Mouse (Mus musculus): ENCODE measurements around the gene Armc9. TPM values are rescaled to one million over a fixed set of nuclear protein-coding genes. Genes with fewer than 3 reads are reported as not detected.

Armc9 gene
- polyA plus RNA-seq, 1 experiment from 2014 or later = 19.1 TPM

DNA sequence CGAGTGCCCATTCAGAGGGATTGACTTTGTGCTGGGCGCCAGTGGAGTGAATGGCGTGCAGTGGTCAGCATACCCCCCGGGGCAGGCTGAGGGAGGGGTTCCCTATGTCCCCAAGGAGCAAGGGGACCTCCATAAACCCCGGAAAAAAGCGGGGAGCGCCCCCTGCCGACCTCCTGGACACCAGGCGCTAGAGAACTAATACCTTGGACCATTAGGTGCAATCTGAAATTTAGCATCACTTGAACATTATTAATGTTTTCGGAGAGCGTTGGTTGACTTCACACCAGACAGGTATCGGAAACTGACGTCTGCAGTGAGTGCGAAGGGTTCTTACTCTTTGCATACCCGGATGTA, 159.2 kb downstream of the Armc9 start:
- Histone ChIP-seq H3K4me1 (ENCODE audit: control insufficient read depth, insufficient read depth, low read length) (no peaks in the 10 kb centered on the region), H3K9ac (ENCODE audit: low read length) (no peak overlapping the region), H3K4me2 (ENCODE audit: low read depth, low read length) (no peak overlapping the region), H3K9me3 (replicated peaks; ENCODE audit: control insufficient read depth, low read length) (no peaks in the 10 kb centered on the region), H3K27me3 (ENCODE audit: control insufficient read depth, insufficient read depth, low read length) (no peaks in the 10 kb centered on the region), H3K36me3 (ENCODE audit: control insufficient read depth, insufficient read depth, low read length) (no peaks in the 10 kb centered on the region), H3K4me3 (replicated peaks; ENCODE audit: low read length) (no peak overlapping the region), H3K27ac (ENCODE audit: low read length) (no peak overlapping the region)
- ATAC-seq (ENCODE audit: insufficient read depth, low FRiP score) = no peak
- 30% methylated on average over 15 of the region's 15 CpGs for WGBS

- Histone ChIP-seq H3K9ac (ENCODE audit: low read length) (no peak overlapping the region), H3K9me3 (replicated peaks; ENCODE audit: control insufficient read depth, low read length) (no peaks in the 10 kb centered on the region), H3K36me3 (ENCODE audit: control insufficient read depth, insufficient read depth, low read length) (no peaks in the 10 kb centered on the region), H3K27me3 (ENCODE audit: control insufficient read depth, insufficient read depth, low read length) (no peaks in the 10 kb centered on the region), H3K4me2 (ENCODE audit: low read depth, low read length) (no peak overlapping the region), H3K4me3 (replicated peaks; ENCODE audit: low read length) (no peak overlapping the region), H3K4me1 (ENCODE audit: control insufficient read depth, insufficient read depth, low read length) (no peaks in the 10 kb centered on the region), H3K27ac (ENCODE audit: low read length) (no peak overlapping the region)
- no peak for ATAC-seq (ENCODE audit: insufficient read depth, low FRiP score)
- 88% methylated on average over 6 of the region's 8 CpGs for WGBS
These were observed 166.3 kb downstream of the Armc9 start for GRCm38 (mm10) chr1:86320822-86321413.

Other genes starting within 250 kb of the Armc9 start
- gene 4933407L21Rik, start 226.3 kb upstream of the Armc9 start, polyA plus RNA-seq (2015; fragmentation: Nextera tagmentation; extraction: Ambion mirVana) = 0.44 and 0.51 TPM in 2 replicates
- gene Gpr55, start 193.8 kb upstream of the Armc9 start, polyA plus RNA-seq (2015; fragmentation: Nextera tagmentation; extraction: Ambion mirVana) = 0.04 and 0.10 TPM in 2 replicates
- not detected in 2 replicates for gene Spata3, start 138.0 kb upstream of the Armc9 start, polyA plus RNA-seq (2015; fragmentation: Nextera tagmentation; extraction: Ambion mirVana)
- 3.3 TPM in 2 replicates for gene 2810459M11Rik, start 108.9 kb upstream of the Armc9 start, polyA plus RNA-seq (2015; fragmentation: Nextera tagmentation; extraction: Ambion mirVana)
- 150 and 154 TPM in 2 replicates for gene Psmd1, start 90.4 kb upstream of the Armc9 start, polyA plus RNA-seq (2015; fragmentation: Nextera tagmentation; extraction: Ambion mirVana)
- 0.82 and 0.98 TPM in 2 replicates for gene Htr2b, start 42.8 kb upstream of the Armc9 start, polyA plus RNA-seq (2015; fragmentation: Nextera tagmentation; extraction: Ambion mirVana)
- gene Gm21972, start 21.1 kb upstream of the Armc9 start, polyA plus RNA-seq (2015; fragmentation: Nextera tagmentation; extraction: Ambion mirVana) = not detected in 2 replicates
- 4.6 and 4.8 TPM in 2 replicates for gene B3gnt7, start 148.1 kb downstream of the Armc9 start, polyA plus RNA-seq (2015; fragmentation: Nextera tagmentation; extraction: Ambion mirVana)
- gene Ncl, start 204.6 kb downstream of the Armc9 start, polyA plus RNA-seq (2015; fragmentation: Nextera tagmentation; extraction: Ambion mirVana) = 346 and 382 TPM in 2 replicates

Data from stomach, embryonic 16.5 days (tissue).